ENCODE assay signal across 23 mouse cellular contexts in genomic region chr4:124953546-124953945, GRCm38 (mm10). TPM values are rescaled to one million over a fixed set of nuclear protein-coding genes. Genes with fewer than 3 reads are reported as not detected.
DNase-seq lines count a peak whose midpoint lies in the region; ATAC-seq and TF ChIP-seq lines count a peak whose summit lies in the region.
"Had no signal": no experiment of that assay in that cellular context is flagged by ENCODE, and none has a peak within 500 bp of the region (broad histone marks: within the 10 kb centered on the region; RNA-seq: fewer than 3 reads in every experiment).

No protein-coding gene starts in this region.

- peaks cover 15% of the 10 kb centered on the region for H3K4me1 ChIP-seq in embryonic facial prominence, embryonic 13.5 days
- peaks cover 1% of the 10 kb centered on the region for H3K4me1 ChIP-seq in embryonic facial prominence, embryonic 10.5 days
- 0 out of 2 replicates have a peak, but pooled peaks cover 9% of the 10 kb centered on the region for H3K4me1 ChIP-seq in kidney, postnatal 0 days (replicated peaks; ENCODE audit: insufficient read depth, low read length)
- H3K4me1 ChIP-seq in kidney, embryonic 16.5 days (ENCODE audit: insufficient read depth, low read length): peaks cover 14% of the 10 kb centered on the region
- 0 out of 2 replicates have a peak, but pooled peaks cover 4% of the 10 kb centered on the region for H3K4me1 ChIP-seq in lung, postnatal 0 days (ENCODE audit: insufficient read depth, low read depth, low read length)
- no peaks in the 10 kb centered on the region for H3K4me1 ChIP-seq in stomach, postnatal 0 days (replicated peaks; ENCODE audit: control insufficient read depth, insufficient read depth)
- H3K4me1 ChIP-seq: liver, embryonic 12.5 days; midbrain, embryonic 15.5 days had no signal

- DNase-seq in embryonic facial prominence, embryonic 10.5 days (ENCODE audit: low spot score): no peak
- no peak for DNase-seq in kidney, postnatal 0 days (ENCODE audit: low spot score)
- peak; percentile 73 for DNase-seq in lung, postnatal 0 days (ENCODE audit: low spot score)
- no peak for DNase-seq in stomach, postnatal 0 days (ENCODE audit: low spot score)
- no peak for DNase-seq in urinary bladder, postnatal 36 days (ENCODE audit: low spot score in 2 of 2)
- no peak for DNase-seq in left cerebral cortex, postnatal 36 days (ENCODE audit: low spot score in 2 of 2)
- DNase-seq: cerebellum, adult 11 months; cerebellum, postnatal 14 days; kidney, postnatal 4 days; thymus, postnatal 14 days had no signal

- no peaks in the 10 kb centered on the region for H3K36me3 ChIP-seq in embryonic facial prominence, embryonic 13.5 days
- H3K36me3 ChIP-seq in embryonic facial prominence, embryonic 10.5 days (replicated peaks): no peaks in the 10 kb centered on the region
- H3K36me3 ChIP-seq in kidney, postnatal 0 days (ENCODE audit: insufficient read depth, low read length): no peaks in the 10 kb centered on the region
- H3K36me3 ChIP-seq in kidney, embryonic 16.5 days (ENCODE audit: insufficient read depth, low read length): no peaks in the 10 kb centered on the region
- no peaks in the 10 kb centered on the region for H3K36me3 ChIP-seq in lung, postnatal 0 days (ENCODE audit: insufficient read depth, low read length)
- H3K36me3 ChIP-seq in stomach, postnatal 0 days (ENCODE audit: control insufficient read depth, insufficient read depth, low read length): no peaks in the 10 kb centered on the region
- H3K36me3 ChIP-seq: embryonic facial prominence, embryonic 12.5 days; limb, embryonic 13.5 days; liver, embryonic 12.5 days; midbrain, embryonic 15.5 days; neural tube, embryonic 13.5 days had no signal

- 0 out of 2 replicates have a peak, but pooled peaks have one; percentile 15 for TF ChIP-seq EP300 in lung, postnatal 0 days (IDR thresholded peaks at IDR 0.05)
- no peak for TF ChIP-seq EP300 in stomach, postnatal 0 days (optimal IDR thresholded peaks at IDR 0.05)

- no peak for ATAC-seq in embryonic facial prominence, embryonic 13.5 days (ENCODE audit: insufficient number of reproducible peaks, insufficient read depth, low FRiP score, low TSS enrichment, low read depth)
- no peak for ATAC-seq in kidney, postnatal 0 days (replicated peaks; ENCODE audit: low FRiP score, low read depth)
- ATAC-seq in kidney, embryonic 16.5 days (ENCODE audit: low FRiP score, low TSS enrichment): no peak
- peak; percentile 69 for ATAC-seq in lung, postnatal 0 days
- no peak for ATAC-seq in stomach, postnatal 0 days (ENCODE audit: low FRiP score, low TSS enrichment)
- ATAC-seq: forebrain, embryonic 16.5 days; hindbrain, embryonic 16.5 days; intestine, postnatal 0 days; liver, embryonic 12.5 days; midbrain, embryonic 15.5 days had no signal

- peak; percentile 22; the same call in 1 of the 2 replicates for TF ChIP-seq CTCF in kidney, postnatal 0 days (IDR thresholded peaks at IDR 0.05; ENCODE audit: low read depth)
- TF ChIP-seq CTCF in lung, postnatal 0 days (IDR thresholded peaks at IDR 0.05): peak; percentile 47
- peak; percentile 24 for TF ChIP-seq CTCF in stomach, postnatal 0 days (IDR thresholded peaks at IDR 0.05; ENCODE audit: low read depth)

- no peak overlapping the region for H3K4me2 ChIP-seq in embryonic facial prominence, embryonic 13.5 days
- no peak overlapping the region for H3K4me2 ChIP-seq in kidney, postnatal 0 days (ENCODE audit: low read length)
- H3K4me2 ChIP-seq in kidney, embryonic 16.5 days (replicated peaks; ENCODE audit: low read depth, low read length): no peak overlapping the region
- no peak overlapping the region for H3K4me2 ChIP-seq in lung, postnatal 0 days (replicated peaks; ENCODE audit: low read depth, low read length)
- no peak overlapping the region for H3K4me2 ChIP-seq in stomach, postnatal 0 days (replicated peaks; ENCODE audit: low read depth)
- H3K4me2 ChIP-seq: embryonic facial prominence, embryonic 12.5 days; limb, embryonic 13.5 days; liver, embryonic 12.5 days; midbrain, embryonic 15.5 days; neural tube, embryonic 13.5 days had no signal

- intact Hi-C loops in left cerebral cortex, postnatal 36 days (cut with DNase I): no loop called here

- 0 out of 2 replicates have a peak overlapping the region, but pooled peaks have one; percentile 17 for H3K9ac ChIP-seq in embryonic facial prominence, embryonic 13.5 days
- H3K9ac ChIP-seq in kidney, postnatal 0 days (ENCODE audit: low read depth, low read length): no peak overlapping the region
- H3K9ac ChIP-seq in kidney, embryonic 16.5 days (replicated peaks; ENCODE audit: low read length): no peak overlapping the region
- no peak overlapping the region for H3K9ac ChIP-seq in lung, postnatal 0 days (replicated peaks; ENCODE audit: low read depth)
- H3K9ac ChIP-seq in stomach, postnatal 0 days (ENCODE audit: low read length): no peak overlapping the region
- H3K9ac ChIP-seq: embryonic facial prominence, embryonic 12.5 days; limb, embryonic 13.5 days; liver, embryonic 12.5 days; midbrain, embryonic 15.5 days; neural tube, embryonic 13.5 days had no signal

- no peaks in the 10 kb centered on the region for H3K9me3 ChIP-seq in embryonic facial prominence, embryonic 13.5 days
- H3K9me3 ChIP-seq in embryonic facial prominence, embryonic 10.5 days: no peaks in the 10 kb centered on the region
- H3K9me3 ChIP-seq in kidney, postnatal 0 days (replicated peaks; ENCODE audit: low read length): no peaks in the 10 kb centered on the region
- no peaks in the 10 kb centered on the region for H3K9me3 ChIP-seq in kidney, embryonic 16.5 days (ENCODE audit: low read length)
- no peaks in the 10 kb centered on the region for H3K9me3 ChIP-seq in lung, postnatal 0 days (ENCODE audit: low read length)
- no peaks in the 10 kb centered on the region for H3K9me3 ChIP-seq in stomach, postnatal 0 days (ENCODE audit: control insufficient read depth, low read length)
- H3K9me3 ChIP-seq: embryonic facial prominence, embryonic 12.5 days; limb, embryonic 13.5 days; liver, embryonic 12.5 days; midbrain, embryonic 15.5 days; neural tube, embryonic 13.5 days had no signal

- WGBS in embryonic facial prominence, embryonic 13.5 days: 53% methylated on average over 4 of the region's 4 CpGs
- 64% methylated on average over 4 of the region's 4 CpGs for WGBS in embryonic facial prominence, embryonic 10.5 days
- WGBS in kidney, postnatal 0 days: 52% methylated on average over 4 of the region's 4 CpGs
- WGBS in kidney, embryonic 16.5 days: 59% methylated on average over 4 of the region's 4 CpGs
- WGBS in lung, postnatal 0 days: 33% methylated on average over 4 of the region's 4 CpGs
- 40% methylated on average over 4 of the region's 4 CpGs for WGBS in stomach, postnatal 0 days

- H3K27me3 ChIP-seq in embryonic facial prominence, embryonic 13.5 days: peaks cover 12% of the 10 kb centered on the region; the same call in 1 of the 2 replicates
- H3K27me3 ChIP-seq in embryonic facial prominence, embryonic 10.5 days (replicated peaks; ENCODE audit: low read depth, poor library complexity, severe bottlenecking): no peaks in the 10 kb centered on the region
- H3K27me3 ChIP-seq in kidney, postnatal 0 days (ENCODE audit: insufficient read depth, low read length): no peaks in the 10 kb centered on the region
- no peaks in the 10 kb centered on the region for H3K27me3 ChIP-seq in kidney, embryonic 16.5 days (ENCODE audit: insufficient read depth, low read length)
- H3K27me3 ChIP-seq in lung, postnatal 0 days (replicated peaks; ENCODE audit: insufficient read depth, low read length): no peaks in the 10 kb centered on the region
- no peaks in the 10 kb centered on the region for H3K27me3 ChIP-seq in stomach, postnatal 0 days (ENCODE audit: control insufficient read depth, insufficient read depth, low read length)
- H3K27me3 ChIP-seq: midbrain, embryonic 15.5 days; neural tube, embryonic 13.5 days had no signal

- no peak overlapping the region for H3K27ac ChIP-seq in embryonic facial prominence, embryonic 13.5 days
- no peak overlapping the region for H3K27ac ChIP-seq in embryonic facial prominence, embryonic 10.5 days (replicated peaks)
- no peak overlapping the region for H3K27ac ChIP-seq in kidney, postnatal 0 days
- no peak overlapping the region for H3K27ac ChIP-seq in kidney, embryonic 16.5 days (ENCODE audit: low read length)
- H3K27ac ChIP-seq in lung, postnatal 0 days (ENCODE audit: low read length): no peak overlapping the region
- no peak overlapping the region for H3K27ac ChIP-seq in stomach, postnatal 0 days (replicated peaks)
- H3K27ac ChIP-seq: embryonic facial prominence, embryonic 12.5 days; limb, embryonic 13.5 days; liver, embryonic 12.5 days; macrophage; midbrain, embryonic 15.5 days; neural tube, embryonic 13.5 days had no signal

- H3K4me3 ChIP-seq in embryonic facial prominence, embryonic 13.5 days: no peak overlapping the region
- H3K4me3 ChIP-seq in embryonic facial prominence, embryonic 10.5 days: no peak overlapping the region
- H3K4me3 ChIP-seq in kidney, postnatal 0 days (replicated peaks; ENCODE audit: low read depth, low read length): no peak overlapping the region
- no peak overlapping the region for H3K4me3 ChIP-seq in kidney, embryonic 16.5 days (ENCODE audit: low read length)
- no peak overlapping the region for H3K4me3 ChIP-seq in lung, postnatal 0 days (ENCODE audit: low read depth, low read length)
- no peak overlapping the region for H3K4me3 ChIP-seq in stomach, postnatal 0 days (ENCODE audit: low read depth, low read length)
- H3K4me3 ChIP-seq: embryonic facial prominence, embryonic 12.5 days; limb, embryonic 13.5 days; liver, embryonic 12.5 days; midbrain, embryonic 15.5 days; myocyte; neural tube, embryonic 13.5 days had no signal

RNA-seq across cellular contexts. Expression of gene Cdca8, which starts 14.4 kb away (rescaled TPM):
- 133 and 141 TPM in 2 replicates for polyA plus RNA-seq in embryonic facial prominence, embryonic 13.5 days (2015; fragmentation: Nextera tagmentation; extraction: Ambion mirVana)
- 230 and 239 TPM in 2 replicates for polyA plus RNA-seq in embryonic facial prominence, embryonic 10.5 days (2016; fragmentation: Nextera tagmentation; extraction: Ambion mirVana)
- 42.8 and 53.9 TPM in 2 replicates for polyA plus RNA-seq in kidney, postnatal 0 days (2015; fragmentation: Nextera tagmentation; extraction: Ambion mirVana)
- 149 and 164 TPM in 2 replicates for polyA plus RNA-seq in kidney, embryonic 16.5 days (2015; fragmentation: Nextera tagmentation; extraction: Ambion mirVana)
- polyA plus RNA-seq in lung, postnatal 0 days (2015; fragmentation: Nextera tagmentation; extraction: Ambion mirVana): 5.5 and 8.8 TPM in 2 replicates
- polyA plus RNA-seq in stomach, postnatal 0 days (2015; fragmentation: Nextera tagmentation; extraction: Ambion mirVana): 26.9 and 34.9 TPM in 2 replicates
- 1 to 10 TPM; 1.4 to 1.5 TPM for total RNA-seq in left cerebral cortex, postnatal 36 days (2021)

RNA-seq across cellular contexts. Expression of gene 9930104L06Rik, which starts 16.7 kb away (rescaled TPM):
- polyA plus RNA-seq in embryonic facial prominence, embryonic 13.5 days (2015; fragmentation: Nextera tagmentation; extraction: Ambion mirVana): 18.1 and 20.3 TPM in 2 replicates
- polyA plus RNA-seq in embryonic facial prominence, embryonic 10.5 days (2016; fragmentation: Nextera tagmentation; extraction: Ambion mirVana): 17.6 and 18.0 TPM in 2 replicates
- 7.4 and 8.3 TPM in 2 replicates for polyA plus RNA-seq in kidney, postnatal 0 days (2015; fragmentation: Nextera tagmentation; extraction: Ambion mirVana)
- 12.7 and 13.8 TPM in 2 replicates for polyA plus RNA-seq in kidney, embryonic 16.5 days (2015; fragmentation: Nextera tagmentation; extraction: Ambion mirVana)
- polyA plus RNA-seq in lung, postnatal 0 days (2015; fragmentation: Nextera tagmentation; extraction: Ambion mirVana): 7.3 and 8.3 TPM in 2 replicates
- 6.1 and 6.9 TPM in 2 replicates for polyA plus RNA-seq in stomach, postnatal 0 days (2015; fragmentation: Nextera tagmentation; extraction: Ambion mirVana)
- total RNA-seq in left cerebral cortex, postnatal 36 days (2021): 10 to 100 TPM; 17.6 to 20.8 TPM

RNA-seq across cellular contexts. Expression of gene Rspo1, which starts 32.7 kb away (rescaled TPM):
- 18.8 and 21.2 TPM in 2 replicates for polyA plus RNA-seq in embryonic facial prominence, embryonic 13.5 days (2015; fragmentation: Nextera tagmentation; extraction: Ambion mirVana)
- 8.2 TPM in 2 replicates for polyA plus RNA-seq in embryonic facial prominence, embryonic 10.5 days (2016; fragmentation: Nextera tagmentation; extraction: Ambion mirVana)
- polyA plus RNA-seq in kidney, postnatal 0 days (2015; fragmentation: Nextera tagmentation; extraction: Ambion mirVana): 13.6 and 17.4 TPM in 2 replicates
- polyA plus RNA-seq in kidney, embryonic 16.5 days (2015; fragmentation: Nextera tagmentation; extraction: Ambion mirVana): 25.1 and 31.1 TPM in 2 replicates
- 6.5 and 7.2 TPM in 2 replicates for polyA plus RNA-seq in lung, postnatal 0 days (2015; fragmentation: Nextera tagmentation; extraction: Ambion mirVana)
- polyA plus RNA-seq in stomach, postnatal 0 days (2015; fragmentation: Nextera tagmentation; extraction: Ambion mirVana): 6.3 and 6.9 TPM in 2 replicates
- total RNA-seq in left cerebral cortex, postnatal 36 days (2021): 10 to 100 TPM; 14.2 to 16.7 TPM
- total RNA-seq: hematopoietic stem cell, adult 5-6 weeks had no signal
- polyA plus RNA-seq: macrophage had no signal
